Mouse (Mus musculus) thymus, postnatal 0 days (tissue): ENCODE measurements around the gene Pik3r1. TPM values are rescaled to one million over a fixed set of nuclear protein-coding genes. Genes with fewer than 3 reads are reported as not detected.
A peak's percentile ranks its signal among the peaks of the same experiment; 100 is the strongest.

Experiments used
- DNase-seq: peaks from one replicate; pipeline ENCODE4 v3.0.0-alpha.2; 2015; ENCODE audit warnings: low spot score
- polyA plus RNA-seq: library from polyadenylated mRNA; unstranded; fragments of >200 nt; fragmentation: Nextera tagmentation; extraction: Ambion mirVana; gene quantifications from 2 replicates; pipeline ENCODE4 v1.2.1, GENCODE M21; 2015

Gene Pik3r1
- polyA plus RNA-seq, 1 experiment from 2014 or later = 79.3 TPM

- no peak for DNase-seq
Measured at GRCm38 (mm10) chr13:101690167-101690566, 77.8 kb downstream of the Pik3r1 start.

GRCm38 (mm10) chr13:101686256-101686655, 81.8 kb downstream of the Pik3r1 start:
- no peak for DNase-seq

GRCm38 (mm10) chr13:101684706-101685105, 83.3 kb downstream of the Pik3r1 start:
- DNase-seq = no peak

- DNase-seq = no peak
Measured at GRCm38 (mm10) chr13:101682378-101682777, 85.6 kb downstream of the Pik3r1 start.

- DNase-seq = peak; percentile 77
Measured at GRCm38 (mm10) chr13:101680083-101680482, 87.9 kb downstream of the Pik3r1 start.

- no peak for DNase-seq
Measured at GRCm38 (mm10) chr13:101678984-101679383, 89.0 kb downstream of the Pik3r1 start.

- no peak for DNase-seq
Measured at GRCm38 (mm10) chr13:101678036-101678435, 90.0 kb downstream of the Pik3r1 start.

GRCm38 (mm10) chr13:101673876-101674275, 94.1 kb downstream of the Pik3r1 start:
- DNase-seq = no peak

- peak; percentile 38 for DNase-seq
Measured at GRCm38 (mm10) chr13:101668859-101669258, 99.2 kb downstream of the Pik3r1 start.

- peak; percentile 42 for DNase-seq
Measured at GRCm38 (mm10) chr13:101664010-101664409, 104.0 kb downstream of the Pik3r1 start.

- no peak for DNase-seq
Measured at GRCm38 (mm10) chr13:101662900-101663299, 105.1 kb downstream of the Pik3r1 start.

- no peak for DNase-seq
Measured at GRCm38 (mm10) chr13:101661567-101661966, 106.5 kb downstream of the Pik3r1 start.

- DNase-seq = no peak
Measured at GRCm38 (mm10) chr13:101660187-101660586, 107.8 kb downstream of the Pik3r1 start.

- no peak for DNase-seq
Measured at GRCm38 (mm10) chr13:101652131-101652530, 115.9 kb downstream of the Pik3r1 start.

- no peak for DNase-seq
Measured at GRCm38 (mm10) chr13:101641632-101642031, 126.4 kb downstream of the Pik3r1 start.

GRCm38 (mm10) chr13:101635837-101636236, 132.2 kb downstream of the Pik3r1 start:
- no peak for DNase-seq

- DNase-seq = no peak
Measured at GRCm38 (mm10) chr13:101634420-101634819, 133.6 kb downstream of the Pik3r1 start.

- no peak for DNase-seq
Measured at GRCm38 (mm10) chr13:101633620-101634019, 134.4 kb downstream of the Pik3r1 start.

GRCm38 (mm10) chr13:101632771-101633170, 135.2 kb downstream of the Pik3r1 start:
- DNase-seq = no peak

- no peak for DNase-seq
Measured at GRCm38 (mm10) chr13:101631561-101631960, 136.5 kb downstream of the Pik3r1 start.
